Mouse (Mus musculus) C2C12 (cell line): ENCODE data around the gene Ccz1.

ENCODE experiments used
- CEBPB ChIP-seq: IDR thresholded peaks from one replicate; pipeline ENCODE4 v1.6.1; 2011; ENCODE audit warnings: low read depth, mild to moderate bottlenecking, control low read depth, moderate library complexity
- CTCF ChIP-seq: IDR thresholded peaks from one replicate; pipeline ENCODE4 v1.5.1; 2011; ENCODE audit not compliant: control insufficient read depth, insufficient read depth, insufficient read length
- USF1 ChIP-seq: IDR thresholded peaks from one replicate; pipeline ENCODE4 v1.6.1; 2011; ENCODE audit warnings: low read depth, mild to moderate bottlenecking, control low read depth, moderate library complexity

GRCm38 (mm10) chr5:144034567-144034966, 19.9 kb upstream of the Ccz1 start:
- TF ChIP-seq CTCF, result no peak
- no peak for TF ChIP-seq USF1
- no peak for TF ChIP-seq CEBPB
